9 mouse cellular contexts compared by ENCODE assay signal in the genomic region with DNA sequence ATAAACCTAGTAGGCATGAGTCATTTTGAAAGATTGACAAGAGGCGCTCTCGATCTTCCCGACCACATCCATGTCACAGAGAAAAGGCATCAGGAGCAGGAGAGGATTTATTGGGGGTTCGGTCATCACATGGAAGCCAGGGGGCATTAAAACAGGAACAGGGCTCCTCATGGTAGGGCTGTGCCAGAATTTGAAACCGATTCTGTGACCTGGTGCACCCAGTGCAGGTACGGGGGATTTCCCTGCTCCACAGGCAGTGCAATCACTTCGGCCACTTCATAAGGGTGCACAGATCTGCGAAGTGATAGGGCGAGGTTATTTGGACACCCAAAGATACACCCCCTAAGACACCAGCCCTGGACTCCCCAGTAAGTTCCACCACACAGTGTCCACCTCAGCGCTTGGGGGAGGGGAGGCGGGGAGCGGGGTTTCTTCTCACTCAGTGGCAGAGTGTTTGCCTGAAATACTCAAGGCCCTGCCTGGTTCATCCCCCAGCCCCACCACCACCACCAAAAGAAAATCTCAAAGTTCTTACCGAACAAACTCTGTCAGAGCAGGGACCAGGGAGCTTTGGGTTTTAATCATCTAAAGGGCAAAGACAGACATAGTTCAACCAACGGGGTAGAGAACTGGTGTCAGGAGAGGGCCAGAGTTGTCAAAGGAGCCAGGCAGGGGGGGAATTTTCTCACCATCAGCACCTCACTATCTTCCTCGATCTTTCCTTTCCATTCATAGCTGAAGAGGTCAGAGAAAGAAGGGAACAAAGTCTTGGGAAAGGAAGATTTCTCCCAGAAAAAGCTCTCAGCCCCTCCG. TPM values are rescaled to one million over a fixed set of nuclear protein-coding genes. Genes with fewer than 3 reads are reported as not detected.
DNase-seq lines count a peak whose midpoint lies in the region; ATAC-seq and TF ChIP-seq lines count a peak whose summit lies in the region.
"Had no signal": no experiment of that assay in that cellular context is flagged by ENCODE, and none has a peak within 500 bp of the region (broad histone marks: within the 10 kb centered on the region; RNA-seq: fewer than 3 reads in every experiment).

No protein-coding gene starts in this region.

- no peaks in the 10 kb centered on the region; the same call in 1 of the 2 replicates for H3K36me3 ChIP-seq in heart, adult 2 months (ENCODE audit: control insufficient read depth, insufficient read depth, low read length)
- peaks cover 22% of the 10 kb centered on the region for H3K36me3 ChIP-seq in C2C12 (ENCODE audit: control insufficient read depth, insufficient read depth)
- peaks cover 37% of the 10 kb centered on the region for H3K36me3 ChIP-seq in forebrain, embryonic 14.5 days (ENCODE audit: control insufficient read depth, insufficient read depth, low read length)
- peaks cover 7% of the 10 kb centered on the region for H3K36me3 ChIP-seq in liver, embryonic 14.5 days (replicated peaks; ENCODE audit: control insufficient read depth, insufficient read depth, low read depth)

- H3K79me2 ChIP-seq in heart, adult 2 months (replicated peaks; ENCODE audit: control insufficient read depth, insufficient read depth, low read length): no peaks in the 10 kb centered on the region
- peaks cover 30% of the 10 kb centered on the region for H3K79me2 ChIP-seq in C2C12 (ENCODE audit: control insufficient read depth, insufficient read depth)

- peaks cover 14% of the 10 kb centered on the region for H3K79me3 ChIP-seq in C2C12 (ENCODE audit: low read depth)

- no peaks in the 10 kb centered on the region for H3K27me3 ChIP-seq in heart, adult 2 months (ENCODE audit: control insufficient read depth, insufficient read depth, low read length)
- no peaks in the 10 kb centered on the region for H3K27me3 ChIP-seq in C2C12 (ENCODE audit: control insufficient read depth, insufficient read depth, insufficient read length)
- H3K27me3 ChIP-seq in forebrain, embryonic 14.5 days (replicated peaks; ENCODE audit: control insufficient read depth, insufficient read depth, low read length): no peaks in the 10 kb centered on the region
- H3K27me3 ChIP-seq in liver, embryonic 14.5 days (ENCODE audit: control insufficient read depth, insufficient read depth, low read length): no peaks in the 10 kb centered on the region
- H3K27me3 ChIP-seq: Patski had no signal

- no peak for DNase-seq in heart, adult 2 months
- DNase-seq in heart, postnatal 10 days: no peak
- DNase-seq in forebrain, embryonic 14.5 days (ENCODE audit: low spot score): no peak
- DNase-seq in liver, embryonic 14.5 days (ENCODE audit: low read depth in 3 of 3, low spot score in 3 of 3): no peak
- DNase-seq in left cerebral cortex, postnatal 14 days (ENCODE audit: low spot score in 2 of 2): no peak
- DNase-seq in spleen, postnatal 14 days (ENCODE audit: low spot score in 2 of 2): no peak

- ATAC-seq in forebrain, embryonic 14.5 days: no peak
- no peak for ATAC-seq in liver, embryonic 14.5 days (ENCODE audit: insufficient read depth)
- ATAC-seq in megakaryocyte progenitor cell, adult 5-6 weeks (replicated peaks; ENCODE audit: poor library complexity): no peak

- H3K9ac ChIP-seq in heart, adult 2 months (ENCODE audit: low read depth, low read length): peak overlapping the region; percentile 67
- peak overlapping the region; percentile 69 for H3K9ac ChIP-seq in forebrain, embryonic 14.5 days (ENCODE audit: low read length)
- H3K9ac ChIP-seq in liver, embryonic 14.5 days (replicated peaks): peak overlapping the region; percentile 73

- H3K4me3 ChIP-seq in heart, adult 2 months: peak overlapping the region; percentile 69
- H3K4me3 ChIP-seq in C2C12 (ENCODE audit: insufficient read depth, poor library complexity, severe bottlenecking): peak overlapping the region; percentile 68
- H3K4me3 ChIP-seq in forebrain, embryonic 14.5 days (ENCODE audit: low read depth, low read length): peak overlapping the region; percentile 50
- peak overlapping the region; percentile 63 to 71 for H3K4me3 ChIP-seq in liver, embryonic 14.5 days (ENCODE audit: insufficient read depth in 1 of 2, low read depth in 2 of 2, low read length in 2 of 2)

- no peak for TF ChIP-seq EP300 in heart, adult 2 months (IDR thresholded peaks at IDR 0.05; ENCODE audit: insufficient read depth, low read depth, low read length)
- TF ChIP-seq EP300 in liver, embryonic 14.5 days (IDR thresholded peaks at IDR 0.05; ENCODE audit: low read depth): no peak

- peaks cover 5% of the 10 kb centered on the region for H3K4me1 ChIP-seq in heart, adult 2 months (ENCODE audit: control insufficient read depth, insufficient read depth, low read length)
- peaks cover 35% of the 10 kb centered on the region for H3K4me1 ChIP-seq in forebrain, embryonic 14.5 days (ENCODE audit: control insufficient read depth, insufficient read depth, low read length)
- H3K4me1 ChIP-seq in liver, embryonic 14.5 days (replicated peaks; ENCODE audit: control insufficient read depth in 2 of 2, insufficient read depth in 2 of 2, low read length in 1 of 2): peaks cover 21 to 23% of the 10 kb centered on the region in 2 experiments

- peak overlapping the region; percentile 90 for H3K4me2 ChIP-seq in forebrain, embryonic 14.5 days (ENCODE audit: low read length)
- peak overlapping the region; percentile 86 for H3K4me2 ChIP-seq in liver, embryonic 14.5 days (ENCODE audit: low read depth)

- H3K9me3 ChIP-seq in forebrain, embryonic 14.5 days (replicated peaks; ENCODE audit: control insufficient read depth, low read length): no peaks in the 10 kb centered on the region
- H3K9me3 ChIP-seq in liver, embryonic 14.5 days (ENCODE audit: control insufficient read depth, low read length): no peaks in the 10 kb centered on the region

- H3K27ac ChIP-seq in heart, adult 2 months: peak overlapping the region; percentile 92
- H3K27ac ChIP-seq in forebrain, embryonic 14.5 days (ENCODE audit: low read depth, low read length): 0 out of 2 replicates have a peak overlapping the region, but pooled peaks have one; percentile 67
- peak overlapping the region; percentile 30 for H3K27ac ChIP-seq in liver, embryonic 14.5 days

- intact Hi-C loops in heart, adult 2 months (cut with DNase I): loop anchor here (2.0 kb wide), 1 partner anchor 35 kb away; the partner anchor contains the start of gene Zbtb9
- intact Hi-C loops in heart, postnatal 10 days (cut with DNase I): no loop called here
- intact Hi-C loops in left cerebral cortex, postnatal 14 days (cut with DNase I): no loop called here

- 51% methylated on average over 16 of the region's 16 CpGs for WGBS in heart, adult 2 months
- WGBS in forebrain, embryonic 14.5 days: 62% methylated on average over 16 of the region's 16 CpGs
- WGBS in liver, embryonic 14.5 days (ENCODE audit: insufficient replicate concordance): 47% methylated on average over 16 of the region's 16 CpGs

- H3ac ChIP-seq in C2C12 (ENCODE audit: control insufficient read depth, insufficient read length, low read depth): peak overlapping the region; percentile 81

- TF ChIP-seq POLR2A in heart, adult 2 months (IDR thresholded peaks at IDR 0.05; ENCODE audit: insufficient read depth, low read depth, low read length): no peak

- TF ChIP-seq CTCF in heart, adult 2 months (IDR thresholded peaks at IDR 0.05): no peak
- no peak for TF ChIP-seq CTCF in C2C12 (IDR thresholded peaks at IDR 0.05; ENCODE audit: control insufficient read depth, insufficient read depth, insufficient read length)
- no peak for TF ChIP-seq CTCF in liver, embryonic 14.5 days (IDR thresholded peaks at IDR 0.05; ENCODE audit: low read depth)

RNA-seq across cellular contexts. Expression of gene Cuta, which starts 1.3 kb away (rescaled TPM):
- 10 to 100 TPM; 78.6 to 94.2 TPM for total RNA-seq in heart, adult 2 months (2021)
- 85.1 and 96.6 TPM in 2 replicates for polyA plus RNA-seq in heart, adult 2 months (2012; rRNA removed)
- total RNA-seq in heart, postnatal 10 days (2021): 100 to 1,000 TPM; 102 to 105 TPM
- 166 TPM for polyA plus RNA-seq in C2C12 (2012; fragmentation: generic; extraction: Trizol)
- polyA plus RNA-seq in forebrain, embryonic 14.5 days (2014; fragmentation: Nextera tagmentation; extraction: Ambion mirVana): 137 and 150 TPM in 2 replicates
- polyA plus RNA-seq in liver, embryonic 14.5 days (2012; rRNA removed): 53.0 and 53.5 TPM in 2 replicates
- 82.5 and 86.8 TPM in 2 replicates for polyA plus RNA-seq in liver, embryonic 14.5 days (2014; fragmentation: Nextera tagmentation; extraction: Ambion mirVana)
- 100 to 1,000 TPM; 127 to 133 TPM for total RNA-seq in left cerebral cortex, postnatal 14 days (2021)
- total RNA-seq in megakaryocyte progenitor cell, adult 5-6 weeks (2015): 181 and 216 TPM in 2 replicates
- 75.8 and 82.9 TPM in 2 replicates for total RNA-seq in megakaryocyte progenitor cell, adult 5-6 weeks (2017)

RNA-seq across cellular contexts. Expression of gene Syngap1, which starts 3.0 kb away (rescaled TPM):
- total RNA-seq in heart, adult 2 months (2021): 1 to 10 TPM; 4.1 to 4.2 TPM
- polyA plus RNA-seq in heart, adult 2 months (2012; rRNA removed): 6.7 and 9.0 TPM in 2 replicates
- total RNA-seq in heart, postnatal 10 days (2021): 10 to 100 TPM in 1 of 2 experiments, 1 to 10 TPM in 1; 9.3 to 10.8 TPM
- 3.0 TPM for polyA plus RNA-seq in C2C12 (2012; fragmentation: generic; extraction: Trizol)
- 4.2 and 4.9 TPM in 2 replicates for polyA plus RNA-seq in forebrain, embryonic 14.5 days (2014; fragmentation: Nextera tagmentation; extraction: Ambion mirVana)
- 3.4 TPM in 2 replicates for polyA plus RNA-seq in liver, embryonic 14.5 days (2012; rRNA removed)
- 0.08 and 0.13 TPM in 2 replicates for polyA plus RNA-seq in liver, embryonic 14.5 days (2014; fragmentation: Nextera tagmentation; extraction: Ambion mirVana)
- total RNA-seq in left cerebral cortex, postnatal 14 days (2021): 100 to 1,000 TPM; 594 to 653 TPM
- 5.3 and 11.6 TPM in 2 replicates for total RNA-seq in megakaryocyte progenitor cell, adult 5-6 weeks (2015)
- total RNA-seq in megakaryocyte progenitor cell, adult 5-6 weeks (2017): 3.6 TPM in 2 replicates

RNA-seq across cellular contexts. Expression of gene Phf1, which starts 5.2 kb away (rescaled TPM):
- total RNA-seq in heart, adult 2 months (2021): 10 to 100 TPM; 17.8 to 18.1 TPM
- polyA plus RNA-seq in heart, adult 2 months (2012; rRNA removed): 35.3 and 36.8 TPM in 2 replicates
- 10 to 100 TPM; 10.1 to 12.4 TPM for total RNA-seq in heart, postnatal 10 days (2021)
- 7.3 TPM for polyA plus RNA-seq in C2C12 (2012; fragmentation: generic; extraction: Trizol)
- 10.0 and 12.1 TPM in 2 replicates for polyA plus RNA-seq in forebrain, embryonic 14.5 days (2014; fragmentation: Nextera tagmentation; extraction: Ambion mirVana)
- 6.3 and 6.4 TPM in 2 replicates for polyA plus RNA-seq in liver, embryonic 14.5 days (2012; rRNA removed)
- polyA plus RNA-seq in liver, embryonic 14.5 days (2014; fragmentation: Nextera tagmentation; extraction: Ambion mirVana): 0.94 and 1.7 TPM in 2 replicates
- total RNA-seq in left cerebral cortex, postnatal 14 days (2021): 10 to 100 TPM; 16.8 to 20.2 TPM
- total RNA-seq in megakaryocyte progenitor cell, adult 5-6 weeks (2015): 2.1 TPM in 2 replicates
- 3.5 and 4.6 TPM in 2 replicates for total RNA-seq in megakaryocyte progenitor cell, adult 5-6 weeks (2017)

RNA-seq across cellular contexts. Expression of gene Kifc5b, which starts 21.2 kb away (rescaled TPM):
- under 1 TPM; 0.26 to 0.36 TPM for total RNA-seq in heart, adult 2 months (2021)
- polyA plus RNA-seq in heart, adult 2 months (2012; rRNA removed): 0.62 and 0.79 TPM in 2 replicates
- 1 to 10 TPM; 3.9 to 4.1 TPM for total RNA-seq in heart, postnatal 10 days (2021)
- polyA plus RNA-seq in C2C12 (2012; fragmentation: generic; extraction: Trizol): 30.9 TPM
- polyA plus RNA-seq in forebrain, embryonic 14.5 days (2014; fragmentation: Nextera tagmentation; extraction: Ambion mirVana): 2.4 and 3.0 TPM in 2 replicates
- 12.2 and 13.8 TPM in 2 replicates for polyA plus RNA-seq in liver, embryonic 14.5 days (2012; rRNA removed)
- polyA plus RNA-seq in liver, embryonic 14.5 days (2014; fragmentation: Nextera tagmentation; extraction: Ambion mirVana): 2.7 and 3.3 TPM in 2 replicates
- total RNA-seq in left cerebral cortex, postnatal 14 days (2021): 1 to 10 TPM; 2.9 to 3.3 TPM
- 2.6 and 4.6 TPM in 2 replicates for total RNA-seq in megakaryocyte progenitor cell, adult 5-6 weeks (2015)
- 13.8 and 16.0 TPM in 2 replicates for total RNA-seq in megakaryocyte progenitor cell, adult 5-6 weeks (2017)

RNA-seq across cellular contexts. Expression of gene Zbtb9, which starts 34.9 kb away (rescaled TPM):
- 1 to 10 TPM; 1.5 to 3.5 TPM for total RNA-seq in heart, adult 2 months (2021)
- polyA plus RNA-seq in heart, adult 2 months (2012; rRNA removed): 2.4 and 2.8 TPM in 2 replicates
- 1 to 10 TPM; 2.7 to 4.9 TPM for total RNA-seq in heart, postnatal 10 days (2021)
- 6.8 TPM for polyA plus RNA-seq in C2C12 (2012; fragmentation: generic; extraction: Trizol)
- 9.1 and 10.0 TPM in 2 replicates for polyA plus RNA-seq in forebrain, embryonic 14.5 days (2014; fragmentation: Nextera tagmentation; extraction: Ambion mirVana)
- polyA plus RNA-seq in liver, embryonic 14.5 days (2012; rRNA removed): 3.1 and 4.0 TPM in 2 replicates
- polyA plus RNA-seq in liver, embryonic 14.5 days (2014; fragmentation: Nextera tagmentation; extraction: Ambion mirVana): 2.6 and 3.4 TPM in 2 replicates
- 10 to 100 TPM; 16.1 to 16.3 TPM for total RNA-seq in left cerebral cortex, postnatal 14 days (2021)
- total RNA-seq in megakaryocyte progenitor cell, adult 5-6 weeks (2015): 2.9 and 5.3 TPM in 2 replicates
- total RNA-seq in megakaryocyte progenitor cell, adult 5-6 weeks (2017): 16.3 and 22.1 TPM in 2 replicates

Comparison
In these comparisons a context has a peak if more than half of its experiments do, and no peak if none do; other contexts are left out.
1. H3K27ac ChIP-seq: peak in every context shown above with its lines; median percentile 92 in heart, adult 2 months; 67 in forebrain, embryonic 14.5 days; 30 in liver, embryonic 14.5 days.
2. RNA of gene Syngap1, which starts 3.0 kb away (total RNA-seq): 594 to 653 TPM in left cerebral cortex, postnatal 14 days; 3.6 to 11.6 TPM in megakaryocyte progenitor cell, adult 5-6 weeks, 9.3 to 10.8 TPM in heart, postnatal 10 days and 4.1 to 4.2 TPM in heart, adult 2 months; every median in the first group is over 10 times any median in the second.
3. Peak in every context shown above with its lines, with median percentiles within 50 percentile points of each other: H3K4me3 ChIP-seq and H3K9ac ChIP-seq.